Mouse (Mus musculus): Measurements from ENCODE around the gene Ace. TPM values are rescaled to one million over a fixed set of nuclear protein-coding genes. Genes with fewer than 3 reads are reported as not detected.

The Ace gene
- polyA plus RNA-seq, 1 experiment from 2014 or later = 9.4 TPM

DNA sequence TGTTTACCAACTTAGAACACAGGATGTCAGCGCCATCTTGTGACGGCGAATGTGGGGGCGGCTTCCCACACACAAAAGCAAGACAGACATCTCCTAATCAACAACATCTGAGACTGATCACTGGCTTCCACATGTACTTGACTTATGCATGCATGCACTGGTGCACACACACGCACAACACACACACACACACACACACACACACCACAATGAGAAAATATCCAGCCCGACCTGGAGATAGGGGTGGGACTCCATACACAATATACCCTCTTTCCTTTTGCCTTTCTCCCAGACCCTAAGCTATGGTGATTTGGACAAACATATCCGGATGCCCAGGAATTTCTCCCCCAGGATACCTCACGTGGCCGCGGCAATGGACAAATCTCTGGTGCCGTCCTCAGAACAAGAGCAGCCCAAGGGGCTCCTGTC, 65.8 kb downstream of the Ace start:
- Histone ChIP-seq H3K9me3 (no peaks in the 10 kb centered on the region), H3K27me3 (no peaks in the 10 kb centered on the region), H3K4me3 (0 out of 2 replicates have a peak overlapping the region, but pooled peaks have one; percentile 10), H3K4me1 (peaks cover 16% of the 10 kb centered on the region), H3K27ac (0 out of 2 replicates have a peak overlapping the region, but pooled peaks have one; percentile 25), H3K9ac (no peak overlapping the region), H3K4me2 (peak overlapping the region; percentile 28), H3K36me3 (no peaks in the 10 kb centered on the region)
- WGBS = 32% methylated on average over 11 of the region's 11 CpGs
- no peak for ATAC-seq (ENCODE audit: borderline replicate concordance, extremely low read depth, low FRiP score, low TSS enrichment)

DNA sequence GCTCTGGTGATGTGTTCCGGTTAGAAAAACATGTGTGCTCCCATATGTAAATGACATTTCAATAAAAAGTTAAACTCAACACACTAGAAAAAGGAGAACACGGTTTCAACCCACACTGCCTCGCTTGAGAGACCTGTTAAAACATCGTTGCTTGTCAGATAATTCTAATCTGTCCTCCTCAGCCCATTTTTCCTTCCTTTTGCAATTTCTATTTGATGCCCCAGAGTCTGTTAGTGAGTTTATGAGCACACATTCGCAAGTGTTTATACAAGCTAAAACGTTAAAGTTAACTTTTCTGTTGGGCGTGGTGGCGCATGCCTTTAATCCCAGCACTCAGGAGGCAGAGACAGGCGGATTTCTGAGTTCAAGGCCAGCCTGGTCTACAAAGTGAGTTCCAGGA, 67.2 kb downstream of the Ace start:
- Histone ChIP-seq H3K36me3 (no peaks in the 10 kb centered on the region), H3K4me2 (no peak overlapping the region), H3K9ac (no peak overlapping the region), H3K9me3 (no peaks in the 10 kb centered on the region), H3K4me3 (no peak overlapping the region), H3K4me1 (peaks cover 22% of the 10 kb centered on the region), H3K27ac (no peak overlapping the region), H3K27me3 (no peaks in the 10 kb centered on the region)
- WGBS = 78% methylated on average over 9 of the region's 9 CpGs
- no peak for ATAC-seq (ENCODE audit: borderline replicate concordance, extremely low read depth, low FRiP score, low TSS enrichment)

DNA sequence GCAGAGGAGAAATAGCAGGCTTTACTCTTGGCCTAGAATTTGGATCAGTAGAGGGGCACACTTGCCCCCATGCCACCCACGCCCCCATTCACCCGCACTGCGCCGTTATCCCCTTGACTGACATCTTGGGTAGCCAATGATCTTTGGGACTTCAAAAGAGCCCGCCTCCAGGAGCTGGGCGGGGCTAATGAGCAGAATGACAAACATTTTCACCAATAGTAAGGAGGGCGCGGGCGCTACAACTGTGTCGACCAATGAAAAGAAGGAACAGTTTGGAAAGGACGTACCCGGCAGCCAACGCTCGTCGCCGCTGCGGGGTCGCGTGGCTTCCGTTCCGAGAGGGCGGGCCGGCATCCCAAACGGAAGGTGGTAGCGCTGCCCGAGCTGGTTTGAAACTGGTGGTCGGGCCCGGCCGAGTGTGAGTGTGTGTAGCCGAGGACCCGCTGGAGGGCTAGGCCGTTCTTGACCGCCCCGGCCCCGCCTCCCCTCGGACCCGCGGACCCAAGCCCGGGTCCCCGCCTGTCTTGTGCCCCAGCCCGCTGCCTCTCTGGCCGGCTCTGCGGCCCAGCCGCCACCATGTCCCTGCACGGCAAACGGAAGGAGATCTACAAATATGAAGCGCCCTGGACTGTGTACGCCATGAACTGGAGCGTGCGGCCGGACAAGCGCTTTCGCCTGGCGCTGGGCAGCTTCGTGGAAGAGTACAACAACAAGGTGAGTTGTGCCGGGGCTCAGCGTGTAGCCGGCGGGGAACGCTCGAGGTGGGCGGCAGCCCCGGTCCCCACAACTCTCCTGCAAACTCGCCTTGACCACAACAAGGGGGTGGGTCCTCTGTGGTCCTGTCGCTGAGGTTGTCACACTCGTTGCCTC, 69.0 kb downstream of the Ace start, which contains the start of gene Dcaf7:
Dcaf7 (plus strand) TSS at position 325 of the 870 bp plus-strand sequence.
- Histone ChIP-seq H3K36me3 (no peaks in the 10 kb centered on the region), H3K4me2 (peak within 1 kb of the TSS; percentile 90), H3K9me3 (no peaks in the 10 kb centered on the region), H3K4me1 (peaks cover 22% of the 10 kb centered on the region), H3K27me3 (no peaks in the 10 kb centered on the region), H3K9ac (peak within 1 kb of the TSS; percentile 82), H3K4me3 (peak within 1 kb of the TSS; percentile 85), H3K27ac (peak within 1 kb of the TSS; percentile 88)
- under 1% methylated on average over 65 of the region's 66 CpGs for WGBS
- ATAC-seq (ENCODE audit: borderline replicate concordance, extremely low read depth, low FRiP score, low TSS enrichment) = peak; percentile 99

DNA sequence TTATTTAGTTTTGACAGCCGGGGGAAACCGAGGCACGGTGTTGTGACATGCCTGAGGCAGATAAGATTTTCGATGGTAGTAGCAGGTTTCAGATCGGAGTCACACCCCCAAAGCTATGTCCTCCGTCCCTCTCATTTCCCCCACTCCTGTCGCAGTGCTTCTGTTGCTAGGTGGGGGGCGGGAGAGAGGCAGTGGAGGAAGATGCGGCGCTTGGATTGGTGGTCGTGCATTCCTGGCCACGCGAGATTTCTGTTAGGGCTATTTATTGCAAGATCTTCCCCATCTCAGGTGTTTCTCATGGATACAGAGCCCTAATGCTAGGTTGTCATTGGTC, 69.6 kb downstream of the Ace start:
- no peaks in the 10 kb centered on the region for H3K27me3 ChIP-seq
- under 1% methylated on average over 13 of the region's 13 CpGs for WGBS
- H3K4me3 ChIP-seq = peak overlapping the region; percentile 85
- peak overlapping the region; percentile 90 for H3K4me2 ChIP-seq
- no peaks in the 10 kb centered on the region for H3K9me3 ChIP-seq
- H3K9ac ChIP-seq = peak overlapping the region; percentile 82
- no peaks in the 10 kb centered on the region for H3K36me3 ChIP-seq
- ATAC-seq (ENCODE audit: borderline replicate concordance, extremely low read depth, low FRiP score, low TSS enrichment) = peak; percentile 5; the same call in 1 of the 2 replicates
- H3K27ac ChIP-seq = peak overlapping the region; percentile 88
- peaks cover 22% of the 10 kb centered on the region for H3K4me1 ChIP-seq

Other genes with a start within 250 kb of the Ace start
- 34.2 and 39.8 TPM in 2 replicates for gene Cyb561, start 14.6 kb upstream of the Ace start, polyA plus RNA-seq (2015; fragmentation: Nextera tagmentation; extraction: Ambion mirVana)
- gene Ace3, start 26.7 kb downstream of the Ace start, polyA plus RNA-seq (2015; fragmentation: Nextera tagmentation; extraction: Ambion mirVana) = 0.20 and 0.36 TPM in 2 replicates
- gene Kcnh6, start 40.2 kb downstream of the Ace start, polyA plus RNA-seq (2015; fragmentation: Nextera tagmentation; extraction: Ambion mirVana) = 0.34 and 0.62 TPM in 2 replicates
- 64.3 and 67.8 TPM in 2 replicates for gene Dcaf7, start 68.9 kb downstream of the Ace start, polyA plus RNA-seq (2015; fragmentation: Nextera tagmentation; extraction: Ambion mirVana)
- 9.0 and 10.1 TPM in 2 replicates for gene Taco1, start 98.1 kb downstream of the Ace start, polyA plus RNA-seq (2015; fragmentation: Nextera tagmentation; extraction: Ambion mirVana)
- 22.6 and 28.2 TPM in 2 replicates for gene Map3k3, start 116.7 kb downstream of the Ace start, polyA plus RNA-seq (2015; fragmentation: Nextera tagmentation; extraction: Ambion mirVana)
- not detected in 2 replicates for gene Gm10840, start 192.9 kb downstream of the Ace start, polyA plus RNA-seq (2015; fragmentation: Nextera tagmentation; extraction: Ambion mirVana)
- gene Limd2, start 192.9 kb downstream of the Ace start, polyA plus RNA-seq (2015; fragmentation: Nextera tagmentation; extraction: Ambion mirVana) = 237 and 246 TPM in 2 replicates
- 24.3 and 25.1 TPM in 2 replicates for gene Strada, start 234.2 kb downstream of the Ace start, polyA plus RNA-seq (2015; fragmentation: Nextera tagmentation; extraction: Ambion mirVana)
- gene Ccdc47, start 248.4 kb downstream of the Ace start, polyA plus RNA-seq (2015; fragmentation: Nextera tagmentation; extraction: Ambion mirVana) = 80.2 and 88.7 TPM in 2 replicates
- 69.8 and 72.7 TPM in 2 replicates for gene Ddx42, start 249.0 kb downstream of the Ace start, polyA plus RNA-seq (2015; fragmentation: Nextera tagmentation; extraction: Ambion mirVana)

Measured in lung, embryonic 15.5 days (tissue).